Comparison of ENCODE assay signal across 11 mouse cellular contexts in the genomic region with DNA sequence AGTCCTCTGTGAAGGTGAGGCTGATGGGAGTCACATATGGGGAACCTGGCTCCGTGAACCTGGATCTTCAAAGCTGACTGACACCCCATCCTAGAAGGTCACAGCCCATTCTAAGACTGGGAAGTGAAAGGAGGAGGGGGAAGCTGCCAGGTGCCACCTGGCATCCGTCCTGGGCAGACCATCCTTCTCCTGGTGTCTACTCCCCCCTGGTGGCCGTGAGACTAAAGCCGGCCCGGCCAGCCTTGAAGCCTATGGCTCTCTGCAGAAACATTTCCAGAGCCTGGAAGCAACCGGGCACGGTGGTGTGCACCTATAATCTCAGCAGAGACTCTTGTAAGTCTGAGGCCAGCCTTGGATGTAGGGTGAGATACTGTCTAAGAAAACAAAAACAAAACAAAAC. TPM values are rescaled to one million over a fixed set of nuclear protein-coding genes. Genes with fewer than 3 reads are reported as not detected.
A peak's percentile ranks its signal among the peaks of the same experiment; 100 is the strongest.
DNase-seq lines count a peak whose midpoint lies in the region; ATAC-seq and TF ChIP-seq lines count a peak whose summit lies in the region.
"Had no signal": no experiment of that assay in that cellular context is flagged by ENCODE, and none has a peak within 500 bp of the region (broad histone marks: within the 10 kb centered on the region; RNA-seq: fewer than 3 reads in every experiment).

No protein-coding gene starts in this region.

- H3K4me3 ChIP-seq in gastrocnemius, adult 2 months, result no peak overlapping the region
- H3K4me3 ChIP-seq in forebrain, embryonic 16.5 days (replicated peaks; ENCODE audit: low read length), result no peak overlapping the region
- H3K4me3 ChIP-seq: heart, embryonic 13.5 days; neural tube, embryonic 12.5 days had no signal

- no peak overlapping the region for H3K4me2 ChIP-seq in forebrain, embryonic 16.5 days (ENCODE audit: low read length)
- H3K4me2 ChIP-seq: heart, embryonic 13.5 days; neural tube, embryonic 12.5 days had no signal

- H3K27ac ChIP-seq in gastrocnemius, adult 2 months, result no peak overlapping the region
- H3K27ac ChIP-seq in forebrain, embryonic 16.5 days (ENCODE audit: low read length), result no peak overlapping the region
- H3K27ac ChIP-seq: heart, embryonic 13.5 days; neural tube, embryonic 12.5 days had no signal

- H3K4me1 ChIP-seq in forebrain, embryonic 16.5 days (replicated peaks; ENCODE audit: control insufficient read depth, insufficient read depth, low read length), result no peaks in the 10 kb centered on the region
- H3K4me1 ChIP-seq: heart, embryonic 13.5 days; neural tube, embryonic 12.5 days had no signal

- no peak overlapping the region for H3K9ac ChIP-seq in forebrain, embryonic 16.5 days (replicated peaks; ENCODE audit: low read depth, low read length)
- H3K9ac ChIP-seq: heart, embryonic 13.5 days; neural tube, embryonic 12.5 days had no signal

- H3K27me3 ChIP-seq in forebrain, embryonic 16.5 days (replicated peaks; ENCODE audit: control insufficient read depth, insufficient read depth, low read length), result no peaks in the 10 kb centered on the region
- H3K27me3 ChIP-seq: neural tube, embryonic 12.5 days had no signal

- ATAC-seq in forebrain, embryonic 16.5 days, result peak; percentile 43; the same call in 1 of the 2 replicates

- no peaks in the 10 kb centered on the region for H3K9me3 ChIP-seq in forebrain, embryonic 16.5 days (ENCODE audit: control insufficient read depth, low read length)
- H3K9me3 ChIP-seq: G1E; heart, embryonic 13.5 days; neural tube, embryonic 12.5 days had no signal

- DNase-seq in gastrocnemius, adult 2 months, result no peak
- DNase-seq in gastrocnemius, postnatal 25 days, result no peak
- peak; percentile 83 for DNase-seq in A20 (ENCODE audit: low read depth, low spot score)
- peak; percentile 28 for DNase-seq in c-Kit-positive CD71-negative TER-119-negative erythroid progenitor cells, embryonic 14.5 days (ENCODE audit: low read depth)
- peak; percentile 60 for DNase-seq in kidney, postnatal 14 days
- peak; percentile 28 for DNase-seq in naive thymus-derived CD4-positive, alpha-beta T cell, adult 2 months (ENCODE audit: low read depth)
- DNase-seq in urinary bladder, postnatal 25 days (ENCODE audit: low spot score), result peak; percentile 53

- intact Hi-C loops in gastrocnemius, adult 2 months (cut with DNase I), result no loop called here

- 15% methylated on average over 7 of the region's 7 CpGs for WGBS in forebrain, embryonic 16.5 days

- no peaks in the 10 kb centered on the region for H3K36me3 ChIP-seq in forebrain, embryonic 16.5 days (ENCODE audit: control insufficient read depth, insufficient read depth)
- H3K36me3 ChIP-seq: G1E; heart, embryonic 13.5 days; neural tube, embryonic 12.5 days had no signal

- TF ChIP-seq CTCF in gastrocnemius, adult 2 months (IDR thresholded peaks at IDR 0.05), result peak; percentile 41; the same call in 1 of the 2 replicates

RNA-seq across cellular contexts. Expression of gene C1qb, which starts 9.0 kb away (rescaled TPM):
- total RNA-seq in gastrocnemius, adult 2 months (2021), result 10 to 100 TPM in 1 of 2 experiments, 1 to 10 TPM in 1; 8.4 to 18.3 TPM
- total RNA-seq in gastrocnemius, postnatal 25 days (2021), result 10 to 100 TPM; 13.4 to 16.5 TPM
- 24.1 and 32.0 TPM in 2 replicates for polyA plus RNA-seq in forebrain, embryonic 16.5 days (2015; fragmentation: Nextera tagmentation; extraction: Ambion mirVana)

RNA-seq across cellular contexts. Expression of gene C1qc, which starts 15.9 kb away (rescaled TPM):
- total RNA-seq in gastrocnemius, adult 2 months (2021), result 10 to 100 TPM in 1 of 2 experiments, 1 to 10 TPM in 1; 7.6 to 15.4 TPM
- 10 to 100 TPM; 10.9 to 13.3 TPM for total RNA-seq in gastrocnemius, postnatal 25 days (2021)
- 13.9 and 17.6 TPM in 2 replicates for polyA plus RNA-seq in forebrain, embryonic 16.5 days (2015; fragmentation: Nextera tagmentation; extraction: Ambion mirVana)

RNA-seq across cellular contexts. Expression of gene C1qa, which starts 21.6 kb away (rescaled TPM):
- 10 to 100 TPM in 1 of 2 experiments, 1 to 10 TPM in 1; 7.0 to 15.8 TPM for total RNA-seq in gastrocnemius, adult 2 months (2021)
- 10 to 100 TPM; 11.6 to 15.5 TPM for total RNA-seq in gastrocnemius, postnatal 25 days (2021)
- polyA plus RNA-seq in forebrain, embryonic 16.5 days (2015; fragmentation: Nextera tagmentation; extraction: Ambion mirVana), result 16.8 and 24.6 TPM in 2 replicates
- polyA plus RNA-seq: G1E had no signal

RNA-seq across cellular contexts. Expression of gene Ephb2, which starts 41.2 kb away (rescaled TPM):
- 1 to 10 TPM in 1 of 2 experiments, under 1 TPM in 1; 0.26 to 1.9 TPM for total RNA-seq in gastrocnemius, adult 2 months (2021)
- total RNA-seq in gastrocnemius, postnatal 25 days (2021), result 1 to 10 TPM in 1 of 2 experiments, under 1 TPM in 1; 1.00 to 1.2 TPM
- polyA plus RNA-seq in forebrain, embryonic 16.5 days (2015; fragmentation: Nextera tagmentation; extraction: Ambion mirVana), result 12.3 and 13.1 TPM in 2 replicates

Comparison
In these comparisons a context has a peak if more than half of its experiments do, and no peak if none do; other contexts are left out.
1. DNase-seq: peak in A20 (single experiment), c-Kit-positive CD71-negative TER-119-negative erythroid progenitor cells, embryonic 14.5 days (single experiment), kidney, postnatal 14 days (single experiment), naive thymus-derived CD4-positive, alpha-beta T cell, adult 2 months (single experiment) and urinary bladder, postnatal 25 days (single experiment); none in gastrocnemius, adult 2 months (single experiment) and gastrocnemius, postnatal 25 days (single experiment).